Mouse (Mus musculus): ENCODE results near the gene Gm47841.

GRCm38 (mm10) chr15:101077813-101078730 lies 30.9 kb upstream of the Gm47841 start, which contains the start of gene Fignl2:
- no peak for TF ChIP-seq RCOR1 (conservative IDR thresholded peaks at IDR 0.05; ENCODE audit: low read depth, low read length)
- no peak for TF ChIP-seq EP300 (IDR thresholded peaks at IDR 0.05; ENCODE audit: low read length)
- no peak for TF ChIP-seq E2F4 (IDR thresholded peaks at IDR 0.05; ENCODE audit: insufficient replicate concordance, low read depth, low read length)
- no peak for TF ChIP-seq CTCF (conservative IDR thresholded peaks at IDR 0.05 in 1 of 2, IDR thresholded peaks at IDR 0.05 in 1 of 2; ENCODE audit: low read depth in 2 of 2, low read length in 2 of 2)
- TF ChIP-seq NELFE (IDR thresholded peaks at IDR 0.05; ENCODE audit: low read depth, low read length) = no peak
- TF ChIP-seq MXI1 (IDR thresholded peaks at IDR 0.05; ENCODE audit: low read depth, low read length) = no peak

All from CH12.LX (cell line).